Mouse (Mus musculus) R1 (cell line): Measurements from ENCODE around the gene Hist2h2ab.
"Not testable (repeated sequence)": the region's sequence is repeated elsewhere in the genome, so short reads cannot be mapped to it uniquely, and the experiment has no call there.

Experiments
- DNase-seq: peaks from one replicate; pipeline ENCODE4 v3.0.0-alpha.2; 2018; ENCODE audit warnings: low read depth, low spot score

Hist2h2ab gene

DNA sequence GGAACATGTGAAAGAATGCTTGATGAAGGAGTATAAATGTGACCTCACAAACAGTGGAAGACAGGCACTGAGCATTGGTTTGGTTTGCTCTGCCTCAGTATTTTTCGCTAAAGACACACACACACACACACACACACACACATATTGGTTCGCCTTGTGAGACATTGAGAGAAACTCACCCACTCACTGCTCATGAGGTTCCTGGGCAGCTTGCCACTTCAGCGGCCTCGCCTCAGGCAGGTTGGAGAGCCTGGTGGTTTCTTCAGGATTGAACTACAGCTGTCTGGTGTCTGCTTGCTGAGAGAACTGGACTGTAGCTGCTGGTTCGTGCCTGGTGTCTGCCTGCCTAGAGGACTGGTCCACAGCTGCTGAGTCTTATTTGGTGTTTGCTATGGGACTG, 40.6 kb downstream of the Hist2h2ab start:
- DNase-seq, result no peak

DNA sequence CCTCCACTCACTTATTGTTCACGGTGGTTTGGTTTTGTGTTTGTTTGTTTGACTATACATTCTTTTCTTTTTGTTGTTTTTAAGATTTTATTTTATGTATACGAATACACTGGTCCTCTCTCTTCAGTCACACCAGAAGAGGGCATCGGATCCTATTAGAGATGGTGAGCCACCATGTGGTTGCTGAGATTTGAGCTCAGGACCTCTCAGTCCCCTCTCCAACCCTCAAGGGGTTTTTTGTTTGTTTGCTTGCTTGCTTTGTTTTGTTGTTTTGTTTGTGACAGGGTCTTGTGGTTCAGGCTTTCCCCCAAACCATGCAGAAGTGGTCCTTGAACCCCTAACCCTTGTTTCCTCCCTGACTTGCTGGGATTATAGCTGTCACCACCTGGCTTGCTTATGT, 42.0 kb downstream of the Hist2h2ab start:
- no peak for DNase-seq

- peak; percentile 93 for DNase-seq
Measured at GRCm38 (mm10) chr3:96262216-96262875, 42.7 kb downstream of the Hist2h2ab start.

GRCm38 (mm10) chr3:96262979-96263550, 43.4 kb downstream of the Hist2h2ab start, which contains the start of gene Hist2h4:
Gene Hist2h4, minus strand, starts transcription at chr3:96263311.
- peak; percentile 96 for DNase-seq

DNA sequence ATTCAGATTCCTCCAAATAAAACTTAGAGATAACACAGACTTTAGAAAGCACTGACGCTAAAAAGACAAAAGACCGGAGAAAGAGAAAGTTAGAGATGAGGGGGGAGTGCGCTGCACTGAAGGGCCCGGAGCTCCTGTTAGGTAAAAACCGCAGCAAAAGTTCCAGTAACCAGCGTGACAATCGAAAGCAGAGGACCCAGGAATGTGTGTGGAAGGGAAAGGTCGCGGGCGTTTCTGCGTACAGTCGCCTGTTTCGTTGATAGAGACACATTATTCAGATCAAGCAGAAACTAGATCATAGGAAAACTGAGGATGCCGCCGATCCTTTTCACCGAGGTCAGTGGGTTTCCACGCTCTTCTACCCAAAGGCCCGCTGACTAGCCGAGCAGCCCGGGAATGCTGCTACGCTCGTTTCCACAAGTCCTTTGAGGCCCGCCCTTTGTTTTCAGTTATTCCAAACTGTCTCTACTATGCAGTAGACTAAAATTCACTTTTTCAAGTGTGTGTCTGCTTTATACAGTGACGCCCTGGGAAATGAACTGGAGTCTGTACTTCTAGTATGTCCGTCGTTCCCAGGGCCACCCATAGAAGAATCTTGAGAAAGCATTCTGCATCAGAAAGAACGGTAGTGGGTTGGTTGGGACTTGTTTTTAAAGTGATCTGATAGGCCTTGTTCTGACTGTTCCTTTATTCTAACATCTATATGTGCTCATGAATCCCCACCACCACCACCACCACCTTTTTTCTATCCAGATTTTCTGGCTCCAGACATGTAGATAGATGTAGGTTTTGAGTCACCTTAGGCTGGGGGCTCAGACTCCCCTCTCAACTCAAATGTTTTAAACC, 44.1 kb downstream of the Hist2h2ab start:
- peak; percentile 55 for DNase-seq

- DNase-seq, result no peak
Measured at GRCm38 (mm10) chr3:96264404-96264949, 44.8 kb downstream of the Hist2h2ab start.

GRCm38 (mm10) chr3:96266132-96266710, 46.6 kb downstream of the Hist2h2ab start:
- no peak for DNase-seq

- no peak for DNase-seq
Measured at GRCm38 (mm10) chr3:96267541-96267940, 47.9 kb downstream of the Hist2h2ab start.

DNA sequence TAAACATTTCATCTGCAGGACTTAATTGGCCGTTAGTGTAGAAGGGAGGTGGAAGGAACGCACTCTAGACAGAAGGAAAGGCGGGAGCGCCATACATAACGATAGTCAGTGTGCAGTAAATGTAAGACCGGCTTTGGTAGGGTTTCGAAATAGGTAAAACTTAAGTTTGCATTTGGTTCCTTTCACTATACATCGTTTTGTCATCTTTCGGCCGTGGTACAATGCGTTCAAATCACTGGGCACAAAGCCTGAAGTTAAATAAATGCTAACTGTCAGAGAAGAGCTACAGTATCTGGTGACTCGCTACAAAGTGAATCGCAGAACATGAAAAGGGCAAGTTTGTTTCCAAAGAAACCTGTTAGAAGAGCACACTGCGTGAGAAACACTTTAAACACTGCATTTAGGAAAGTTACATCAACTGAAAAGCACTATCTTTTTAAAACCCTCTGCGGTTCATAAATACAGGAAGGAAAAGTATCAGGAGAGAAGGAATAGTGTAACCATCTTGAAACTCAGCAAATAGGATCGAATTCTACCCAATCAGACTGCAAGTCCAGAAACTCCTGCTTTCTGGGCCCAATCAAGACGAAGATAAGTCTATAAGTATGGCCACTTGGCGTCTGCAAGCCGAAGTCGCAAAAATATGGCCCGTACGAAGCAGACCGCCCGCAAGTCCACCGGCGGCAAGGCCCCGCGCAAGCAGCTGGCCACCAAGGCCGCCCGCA, 48.5 kb downstream of the Hist2h2ab start, which contains the start of gene Hist2h3b:
Gene Hist2h3b (plus strand): TSS at position 604 of the 725 bp plus-strand sequence.
- peak; percentile 94 for DNase-seq

DNA sequence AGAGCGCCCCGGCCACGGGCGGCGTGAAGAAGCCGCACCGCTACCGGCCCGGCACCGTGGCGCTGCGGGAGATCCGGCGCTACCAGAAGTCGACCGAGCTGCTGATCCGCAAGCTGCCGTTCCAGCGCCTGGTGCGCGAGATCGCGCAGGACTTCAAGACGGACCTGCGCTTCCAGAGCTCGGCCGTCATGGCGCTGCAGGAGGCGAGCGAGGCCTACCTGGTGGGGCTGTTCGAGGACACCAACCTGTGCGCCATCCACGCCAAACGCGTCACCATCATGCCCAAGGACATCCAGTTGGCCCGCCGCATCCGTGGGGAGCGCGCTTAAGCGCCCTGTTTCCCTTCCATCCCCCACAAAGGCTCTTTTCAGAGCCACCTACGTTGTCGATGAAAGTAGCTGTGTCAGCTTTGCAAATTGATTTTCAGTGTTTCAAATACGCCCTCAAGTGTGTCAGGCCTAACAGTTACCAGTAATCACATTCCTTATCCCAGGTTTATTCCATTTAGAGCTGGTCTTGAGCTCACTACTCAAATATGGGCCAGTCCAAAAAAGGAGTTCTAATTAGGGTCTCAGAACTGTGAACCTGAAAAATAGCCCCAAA, 49.2 kb downstream of the Hist2h2ab start:
- not testable (repeated sequence) for DNase-seq
